Mouse (Mus musculus): Measurements from ENCODE around the gene Osr1.

Gene Osr1

GRCm38 (mm10) chr12:9569971-9570370 lies at the start of gene Osr1:
Gene Osr1 (plus strand): TSS chr12:9570116.
- peak; percentile 55 to 82 for DNase-seq (ENCODE audit: low spot score in 2 of 2)

DNA sequence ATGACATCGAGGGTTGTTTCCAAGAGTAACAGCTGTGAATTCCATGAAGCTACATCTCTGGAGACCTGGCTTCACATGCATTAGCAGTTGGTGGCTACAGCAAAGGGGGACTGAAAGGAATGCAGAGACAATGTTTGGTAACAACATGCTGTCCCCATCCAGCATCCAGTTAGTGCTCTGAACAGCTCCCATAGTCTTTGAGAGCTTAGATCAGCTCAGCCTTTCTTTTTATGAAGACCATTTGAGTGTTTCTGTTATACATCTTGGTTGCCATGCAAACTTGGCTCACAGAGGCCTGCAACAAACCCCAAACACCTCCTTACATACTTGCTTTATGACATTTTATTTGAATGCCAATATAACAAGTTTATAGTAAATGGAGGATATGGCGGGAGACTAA lies 19.6 kb upstream of the Osr1 start:
- no peak for DNase-seq (ENCODE audit: low spot score in 2 of 2)

DNA sequence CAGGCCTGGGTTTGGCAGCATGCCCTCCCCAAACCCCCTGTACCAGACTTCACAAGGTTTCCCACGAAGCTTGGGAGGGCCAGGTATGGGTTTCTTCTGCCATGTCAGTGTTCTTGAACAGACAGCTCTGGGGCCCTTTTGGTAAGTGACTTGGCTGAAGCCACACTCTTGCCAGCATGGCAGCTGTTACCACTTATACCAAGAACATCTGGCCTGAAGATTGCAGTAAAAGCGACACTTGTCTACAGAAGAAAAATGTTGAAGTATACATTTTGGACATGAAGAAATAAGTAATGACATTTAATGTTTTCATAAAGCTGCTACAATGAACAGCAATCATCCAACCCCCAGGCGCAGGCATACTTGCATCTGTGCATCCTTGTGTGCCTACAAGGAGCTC lies 5.0 kb upstream of the Osr1 start:
- DNase-seq (ENCODE audit: low spot score in 2 of 2) = no peak

DNA sequence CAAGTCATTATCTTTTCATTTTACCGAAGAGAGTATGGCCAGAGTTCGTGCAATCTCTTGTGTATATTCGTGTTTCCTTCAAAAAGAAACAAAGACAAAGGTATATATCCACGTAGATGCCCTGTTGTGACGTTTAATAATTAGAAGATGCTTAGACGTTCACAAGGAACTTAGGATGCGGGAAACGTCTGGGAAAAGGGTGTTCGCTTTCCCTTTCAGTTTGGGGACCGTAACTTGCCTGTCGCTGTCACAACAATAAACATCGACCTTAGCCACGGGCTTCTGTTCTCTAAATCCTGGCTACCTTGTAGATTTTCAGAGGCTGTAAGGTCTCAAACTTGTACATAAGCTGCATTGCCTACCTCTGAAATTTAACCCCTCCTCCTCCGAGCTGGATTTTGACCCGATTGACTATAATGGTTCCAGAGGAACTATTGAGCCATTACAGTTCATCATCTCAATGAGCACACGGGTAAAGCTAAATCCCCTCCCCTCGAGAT lies 630 bp downstream of the Osr1 start:
- no peak for DNase-seq (ENCODE audit: low spot score in 2 of 2)

DNA sequence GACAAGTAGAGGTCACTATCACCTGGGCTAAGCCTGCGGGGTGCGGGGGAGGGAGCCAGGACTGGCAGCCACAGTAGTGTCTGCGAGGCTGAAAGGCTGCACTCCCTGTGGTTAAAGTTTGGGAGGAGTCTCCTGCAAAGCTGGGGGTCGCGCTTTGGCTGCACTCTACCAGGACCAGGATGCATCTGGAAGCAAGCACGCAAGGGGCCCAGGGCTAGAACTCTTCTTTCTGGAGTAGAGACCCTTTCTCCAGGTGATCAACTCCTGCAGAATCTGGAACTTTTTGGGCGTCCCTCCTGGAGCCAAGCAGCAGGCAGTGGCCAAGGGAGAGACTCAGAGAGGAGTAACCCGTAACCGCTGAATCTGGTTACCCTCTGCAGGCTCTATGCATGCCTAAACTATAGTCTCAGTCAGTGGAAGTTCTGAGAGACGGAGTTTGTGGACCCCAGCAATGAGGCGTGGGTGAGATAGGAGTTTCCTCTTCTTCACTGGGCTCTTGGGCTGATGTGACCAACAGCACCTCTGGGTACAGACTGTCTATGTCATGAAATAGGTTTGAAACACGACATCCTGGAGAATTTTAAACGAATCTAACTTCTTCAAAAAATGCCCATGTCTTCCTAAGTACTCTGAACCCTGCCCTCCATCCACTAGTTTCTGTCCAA lies 1.5 kb downstream of the Osr1 start:
- no peak for DNase-seq (ENCODE audit: low spot score in 2 of 2)

DNA sequence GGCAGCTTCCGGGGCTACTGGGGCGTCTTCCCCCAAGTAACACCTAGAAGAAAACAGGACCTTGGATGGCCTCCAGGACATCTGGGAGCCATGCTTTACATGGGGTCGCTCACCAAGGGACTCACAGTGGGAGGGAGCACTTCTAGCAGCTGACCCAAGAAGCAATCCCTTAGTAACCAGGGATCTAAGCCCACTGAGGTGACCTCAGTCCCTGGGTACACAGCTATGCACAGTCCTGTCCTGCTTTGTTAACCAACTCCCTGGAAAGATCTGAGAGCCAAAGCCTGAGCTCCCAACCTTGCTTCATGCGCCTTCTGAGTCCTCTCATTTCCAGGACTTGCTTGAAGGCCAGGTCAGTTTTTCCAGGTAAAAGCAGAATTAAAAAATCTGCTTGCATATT lies 2.1 kb downstream of the Osr1 start:
- DNase-seq (ENCODE audit: low spot score in 2 of 2) = no peak

GRCm38 (mm10) chr12:9573682-9574081 lies 3.8 kb downstream of the Osr1 start:
- DNase-seq (ENCODE audit: low spot score in 2 of 2) = no peak

DNA sequence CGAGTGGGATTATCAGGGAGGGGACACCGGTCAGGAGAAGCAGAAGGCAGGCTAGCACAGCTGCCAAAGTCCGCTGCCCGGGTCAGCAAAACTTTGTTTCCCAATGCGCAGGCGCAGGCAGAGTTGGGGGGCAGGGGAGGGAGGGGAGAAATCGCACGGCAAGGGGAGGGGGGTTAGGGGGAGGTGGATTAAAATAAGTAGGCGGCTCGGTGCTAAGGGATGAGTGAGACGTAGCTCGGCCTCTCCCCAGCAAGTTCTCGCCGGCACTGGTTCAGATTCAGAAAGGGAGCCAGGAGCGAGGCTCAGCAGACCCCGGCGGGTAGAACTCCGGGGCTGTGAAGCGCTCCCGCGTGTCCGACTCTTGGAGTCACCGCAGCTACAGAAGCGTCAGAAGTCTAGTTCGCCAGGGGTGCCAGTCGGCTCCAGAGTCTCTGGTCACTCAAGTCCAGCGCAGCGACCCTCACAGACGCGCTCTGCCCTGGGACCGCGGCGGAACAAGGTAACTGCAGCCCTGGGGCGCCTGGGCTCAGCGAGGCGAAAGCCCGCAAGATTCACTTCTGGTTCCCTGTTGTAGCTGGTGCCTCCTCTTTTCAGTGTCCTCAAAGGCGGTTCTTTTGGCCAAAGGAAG lies 4.4 kb downstream of the Osr1 start:
- DNase-seq (ENCODE audit: low spot score in 2 of 2) = no peak

GRCm38 (mm10) chr12:9575158-9576042 lies 5.5 kb downstream of the Osr1 start:
- no peak for DNase-seq (ENCODE audit: low spot score in 2 of 2)

DNA sequence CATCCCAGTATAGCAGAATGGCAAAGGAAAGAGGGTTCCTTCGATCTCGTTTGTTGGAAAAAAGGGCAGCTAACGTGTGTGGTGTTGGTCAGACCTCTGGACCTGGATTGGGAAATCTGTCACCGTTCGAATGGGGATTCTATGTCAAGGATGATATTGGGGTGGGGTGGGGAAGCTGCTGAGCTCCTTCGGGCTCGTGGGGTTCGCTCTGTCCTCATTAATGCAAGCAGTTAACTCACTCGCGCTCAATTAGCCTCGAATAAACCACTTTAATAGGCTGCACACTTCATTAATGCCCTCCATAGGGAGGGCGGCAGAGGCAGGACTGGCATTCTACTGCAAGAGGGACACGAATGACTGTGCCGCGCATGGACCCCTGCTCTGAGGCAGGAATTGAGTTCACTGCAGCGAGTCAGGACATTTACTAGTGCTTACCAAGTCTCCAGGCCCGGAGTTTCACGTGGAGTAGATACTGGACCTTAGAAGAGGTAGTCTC lies 6.2 kb downstream of the Osr1 start:
- no peak for DNase-seq (ENCODE audit: low spot score in 2 of 2)

- DNase-seq (ENCODE audit: low spot score in 2 of 2) = no peak
Observed at GRCm38 (mm10) chr12:9577610-9578009, 7.7 kb downstream of the Osr1 start.

DNA sequence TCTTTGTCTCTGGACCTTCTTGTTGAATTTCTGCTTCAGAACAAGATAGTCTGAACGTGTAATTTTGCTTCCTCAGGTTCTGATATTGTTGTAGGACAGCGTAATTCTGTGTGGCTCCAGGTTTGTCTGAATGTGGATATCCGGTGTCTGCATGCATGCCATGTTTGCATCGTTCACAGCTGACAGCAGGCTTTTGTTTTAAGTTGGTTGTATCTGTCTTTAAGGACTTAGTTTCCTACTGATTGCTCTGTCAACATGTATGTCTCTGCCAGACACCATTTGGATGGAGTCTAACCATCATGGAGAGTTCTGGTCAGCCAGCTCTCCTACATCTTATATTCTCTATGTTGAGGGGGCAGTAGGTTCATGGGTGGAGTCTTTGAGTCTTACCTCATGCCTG lies 8.7 kb downstream of the Osr1 start:
- DNase-seq (ENCODE audit: low spot score in 2 of 2) = no peak

- no peak for DNase-seq (ENCODE audit: low spot score in 2 of 2)
Observed at GRCm38 (mm10) chr12:9579301-9580030, 9.6 kb downstream of the Osr1 start.

DNA sequence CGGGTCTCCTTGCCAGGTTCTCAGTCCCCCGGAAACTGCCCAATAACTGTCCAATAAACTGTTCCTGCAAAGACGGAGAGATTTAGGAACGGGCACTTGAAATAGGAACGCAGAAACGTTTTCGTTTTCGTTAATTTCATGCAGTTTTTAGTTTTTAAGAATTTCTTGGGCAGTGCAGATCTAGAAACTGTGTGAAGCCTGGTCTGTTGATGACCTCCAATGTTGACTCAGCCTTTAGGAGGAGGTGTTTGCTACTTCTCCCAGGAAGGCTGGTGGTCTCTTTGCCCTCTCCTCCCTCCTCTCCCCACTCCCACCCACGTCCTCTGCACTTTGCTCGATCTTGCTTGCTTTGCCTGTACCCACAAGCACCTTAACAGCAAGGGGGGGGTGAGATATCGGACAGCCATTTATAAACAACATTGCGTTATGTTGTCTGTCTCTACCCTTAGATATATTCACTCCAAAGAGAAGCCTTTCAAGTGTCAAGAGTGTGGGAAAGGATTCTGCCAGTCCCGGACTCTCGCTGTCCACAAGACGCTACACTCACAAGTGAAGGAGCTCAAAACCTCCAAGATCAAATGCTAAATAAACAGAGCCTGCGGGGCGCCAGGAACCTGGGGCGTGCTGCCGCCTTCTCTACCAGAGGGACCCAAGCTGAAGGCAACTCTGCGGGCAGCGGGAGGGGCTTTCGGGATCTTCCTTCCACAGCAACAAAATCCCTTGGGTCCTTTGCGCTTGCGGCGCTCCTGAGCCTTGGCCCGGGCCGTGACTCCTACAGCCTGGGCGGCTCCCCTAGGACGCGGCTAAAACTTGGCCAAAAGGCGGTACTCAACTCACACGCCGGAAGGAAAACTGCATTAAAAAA lies 10.4 kb downstream of the Osr1 start:
- no peak for DNase-seq (ENCODE audit: low spot score in 2 of 2)

DNA sequence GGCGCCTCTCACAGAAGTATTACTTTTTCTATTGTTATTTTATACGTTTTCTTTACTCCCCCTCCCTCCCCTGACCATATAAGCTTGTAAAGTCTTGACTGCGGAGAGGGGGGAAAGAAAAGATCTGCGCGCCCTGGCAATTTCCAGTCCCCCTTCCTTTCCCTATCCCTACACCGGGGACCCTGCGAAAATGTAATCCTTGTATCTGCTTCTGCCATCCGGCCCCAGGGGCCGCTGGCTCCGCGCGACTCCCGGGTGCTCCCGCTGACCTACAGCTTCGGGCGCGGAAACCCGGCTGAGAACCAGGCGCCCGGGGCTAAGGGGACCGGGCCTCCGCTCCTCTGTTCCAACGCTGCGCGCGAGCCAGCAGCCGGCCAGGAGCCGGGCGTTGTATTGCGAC lies 11.1 kb downstream of the Osr1 start:
- DNase-seq (ENCODE audit: low spot score in 2 of 2) = no peak

GRCm38 (mm10) chr12:9581506-9581905 lies 11.6 kb downstream of the Osr1 start:
- no peak for DNase-seq (ENCODE audit: low spot score in 2 of 2)

DNA sequence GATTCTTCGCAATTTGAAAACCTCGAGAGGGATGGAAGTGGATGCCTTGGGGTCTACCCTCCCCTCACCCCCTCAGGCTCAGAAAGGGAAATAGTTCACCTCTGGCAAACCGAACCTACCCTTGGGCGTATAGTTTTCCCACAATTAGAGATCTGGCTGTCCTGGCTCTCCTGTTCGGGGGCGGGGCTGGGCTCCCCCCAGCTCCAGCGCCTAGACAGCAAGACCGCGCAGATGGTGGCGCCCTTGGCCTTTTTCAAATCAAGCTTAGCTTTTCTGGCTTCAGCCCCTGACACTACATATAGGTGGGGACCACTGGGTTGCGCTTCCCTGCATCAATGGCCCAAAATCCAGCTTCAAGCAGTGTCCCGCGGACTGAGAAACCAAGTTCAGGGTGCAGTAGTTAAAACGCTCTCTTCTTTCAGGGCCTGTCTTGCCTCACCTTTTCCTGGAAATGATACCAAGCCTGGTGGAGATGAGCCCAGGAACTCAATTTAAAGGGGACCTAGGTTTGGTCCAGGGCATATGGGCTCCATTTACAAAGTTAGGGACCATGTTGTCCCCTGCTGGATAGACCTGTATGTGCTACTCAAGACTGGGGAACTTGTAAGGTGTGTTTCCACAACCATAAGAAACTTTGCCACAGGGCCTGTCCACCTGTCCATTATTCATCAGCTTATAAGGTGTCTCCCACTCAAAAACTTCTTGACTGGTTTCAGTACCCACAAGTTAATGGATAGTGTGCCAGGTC lies 12.5 kb downstream of the Osr1 start:
- no peak for DNase-seq (ENCODE audit: low spot score in 2 of 2)

DNA sequence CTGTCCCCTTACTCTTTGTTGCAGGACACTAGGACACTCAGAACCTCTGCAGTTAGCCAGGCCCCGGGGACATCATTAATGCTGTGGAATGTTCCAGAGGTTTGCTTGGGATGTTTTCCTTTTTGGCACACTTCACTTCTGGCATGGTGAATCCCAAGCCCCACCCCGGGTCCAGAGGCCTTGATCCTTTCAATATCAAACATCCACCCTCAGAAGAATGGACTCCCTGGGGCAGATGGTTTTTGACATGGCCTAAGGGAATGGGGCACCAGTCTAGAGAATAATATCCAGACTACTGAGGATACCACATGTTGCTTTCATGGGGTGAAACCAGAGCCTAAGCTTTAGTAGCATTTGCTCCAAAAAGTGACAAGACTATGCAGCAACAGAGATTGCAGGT lies 13.5 kb downstream of the Osr1 start:
- no peak for DNase-seq (ENCODE audit: low spot score in 2 of 2)

- DNase-seq (ENCODE audit: low spot score in 2 of 2) = peak; percentile 66 to 78
Observed at GRCm38 (mm10) chr12:9584366-9585084, 14.6 kb downstream of the Osr1 start.
